In genomic region chr7:126898102-126898990, GRCm38 (mm10) we compare ENCODE assay signal across 7 mouse cellular contexts. TPM values are rescaled to one million over a fixed set of nuclear protein-coding genes. Genes with fewer than 3 reads are reported as not detected.
DNase-seq lines count a peak whose midpoint lies in the region; ATAC-seq lines count a peak whose summit lies in the region.

No protein-coding gene starts in this region.

- H3K4me1 ChIP-seq in intestine, embryonic 15.5 days (replicated peaks), result peaks cover 14% of the 10 kb centered on the region
- peaks cover 22% of the 10 kb centered on the region for H3K4me1 ChIP-seq in midbrain, embryonic 10.5 days

- peak overlapping the region; percentile 75 for H3K9ac ChIP-seq in intestine, embryonic 15.5 days

- H3K4me2 ChIP-seq in intestine, embryonic 15.5 days (replicated peaks), result peak overlapping the region; percentile 81

- peak; percentile 99 for ATAC-seq in intestine, embryonic 15.5 days

- no peaks in the 10 kb centered on the region for H3K27me3 ChIP-seq in intestine, embryonic 15.5 days (replicated peaks)
- H3K27me3 ChIP-seq in midbrain, embryonic 10.5 days (ENCODE audit: low read depth, poor library complexity, severe bottlenecking), result no peaks in the 10 kb centered on the region

- peak; percentile 97 to 99 for DNase-seq in adrenal gland, adult (ENCODE audit: inconsistent age in 2 of 2, low spot score in 1 of 2)
- DNase-seq in embryo, embryonic 10.5 days (ENCODE audit: low spot score), result peak; percentile 95
- peak; percentile 96 for DNase-seq in gastrocnemius, postnatal 25 days
- peak; percentile 96 to 97 for DNase-seq in left cerebral cortex, postnatal 25 days (ENCODE audit: low spot score in 2 of 2)
- peak; percentile 97 for DNase-seq in midbrain, embryonic 10.5 days (ENCODE audit: low spot score)
- peak; percentile 99 for DNase-seq in right cerebral cortex, postnatal 4 days

- H3K27ac ChIP-seq in intestine, embryonic 15.5 days, result peak overlapping the region; percentile 62
- H3K27ac ChIP-seq in midbrain, embryonic 10.5 days (replicated peaks), result peak overlapping the region; percentile 90

- WGBS in intestine, embryonic 15.5 days, result 10% methylated on average over 37 of the region's 37 CpGs
- WGBS in midbrain, embryonic 10.5 days, result 11% methylated on average over 37 of the region's 37 CpGs

- intact Hi-C loops in left cerebral cortex, postnatal 25 days (cut with DNase I), result no loop called here

- H3K4me3 ChIP-seq in intestine, embryonic 15.5 days (replicated peaks), result peak overlapping the region; percentile 70
- H3K4me3 ChIP-seq in midbrain, embryonic 10.5 days, result peak overlapping the region; percentile 78

- no peaks in the 10 kb centered on the region for H3K36me3 ChIP-seq in intestine, embryonic 15.5 days
- peaks cover 25% of the 10 kb centered on the region for H3K36me3 ChIP-seq in midbrain, embryonic 10.5 days

- no peaks in the 10 kb centered on the region for H3K9me3 ChIP-seq in intestine, embryonic 15.5 days
- H3K9me3 ChIP-seq in midbrain, embryonic 10.5 days (replicated peaks), result no peaks in the 10 kb centered on the region

RNA-seq across cellular contexts. Expression of gene Taok2, which starts 13.8 kb away (rescaled TPM):
- 10 to 100 TPM; 20.3 to 26.4 TPM for total RNA-seq in gastrocnemius, postnatal 25 days (2021)
- 30.8 and 31.9 TPM in 2 replicates for polyA plus RNA-seq in intestine, embryonic 15.5 days (2015; fragmentation: Nextera tagmentation; extraction: Ambion mirVana)
- total RNA-seq in left cerebral cortex, postnatal 25 days (2021), result 100 to 1,000 TPM; 149 to 154 TPM
- polyA plus RNA-seq in midbrain, embryonic 10.5 days (2016; fragmentation: Nextera tagmentation; extraction: Ambion mirVana), result 53.2 and 61.1 TPM in 2 replicates

RNA-seq across cellular contexts. Expression of gene Tmem219, which starts 24.4 kb away (rescaled TPM):
- 1 to 10 TPM; 8.2 to 9.1 TPM for total RNA-seq in gastrocnemius, postnatal 25 days (2021)
- 27.8 and 33.3 TPM in 2 replicates for polyA plus RNA-seq in intestine, embryonic 15.5 days (2015; fragmentation: Nextera tagmentation; extraction: Ambion mirVana)
- total RNA-seq in left cerebral cortex, postnatal 25 days (2021), result 10 to 100 TPM; 20.2 to 22.3 TPM
- polyA plus RNA-seq in midbrain, embryonic 10.5 days (2016; fragmentation: Nextera tagmentation; extraction: Ambion mirVana), result 29.4 and 36.1 TPM in 2 replicates

RNA-seq across cellular contexts. Expression of gene Kctd13, which starts 30.3 kb away (rescaled TPM):
- total RNA-seq in gastrocnemius, postnatal 25 days (2021), result 1 to 10 TPM; 1.8 to 2.2 TPM
- 13.6 and 13.9 TPM in 2 replicates for polyA plus RNA-seq in intestine, embryonic 15.5 days (2015; fragmentation: Nextera tagmentation; extraction: Ambion mirVana)
- 100 to 1,000 TPM; 139 TPM for total RNA-seq in left cerebral cortex, postnatal 25 days (2021)
- 20.8 and 26.1 TPM in 2 replicates for polyA plus RNA-seq in midbrain, embryonic 10.5 days (2016; fragmentation: Nextera tagmentation; extraction: Ambion mirVana)

RNA-seq across cellular contexts. Expression of gene Ino80e, which starts 36.2 kb away (rescaled TPM):
- total RNA-seq in gastrocnemius, postnatal 25 days (2021), result 10 to 100 TPM; 11.2 to 11.8 TPM
- 59.1 and 65.9 TPM in 2 replicates for polyA plus RNA-seq in intestine, embryonic 15.5 days (2015; fragmentation: Nextera tagmentation; extraction: Ambion mirVana)
- 10 to 100 TPM; 44.9 to 49.9 TPM for total RNA-seq in left cerebral cortex, postnatal 25 days (2021)
- 105 and 107 TPM in 2 replicates for polyA plus RNA-seq in midbrain, embryonic 10.5 days (2016; fragmentation: Nextera tagmentation; extraction: Ambion mirVana)

RNA-seq across cellular contexts. Expression of gene Hirip3, which starts 36.6 kb away (rescaled TPM):
- 1 to 10 TPM; 4.2 to 5.0 TPM for total RNA-seq in gastrocnemius, postnatal 25 days (2021)
- polyA plus RNA-seq in intestine, embryonic 15.5 days (2015; fragmentation: Nextera tagmentation; extraction: Ambion mirVana), result 23.2 and 25.1 TPM in 2 replicates
- total RNA-seq in left cerebral cortex, postnatal 25 days (2021), result 10 to 100 TPM; 25.5 to 35.0 TPM
- polyA plus RNA-seq in midbrain, embryonic 10.5 days (2016; fragmentation: Nextera tagmentation; extraction: Ambion mirVana), result 50.1 and 50.7 TPM in 2 replicates

Comparison
In these comparisons a context has a peak if more than half of its experiments do, and no peak if none do; other contexts are left out.
1. Peak in every context shown above with its lines: DNase-seq, ATAC-seq, H3K4me3 ChIP-seq and H3K27ac ChIP-seq.
2. RNA of gene Taok2, which starts 13.8 kb away (total RNA-seq): 149 to 154 TPM in left cerebral cortex, postnatal 25 days; 20.3 to 26.4 TPM in gastrocnemius, postnatal 25 days; every median in the first group is over 4 times any median in the second.
3. RNA of gene Kctd13, which starts 30.3 kb away (total RNA-seq): 139 TPM in left cerebral cortex, postnatal 25 days; 1.8 to 2.2 TPM in gastrocnemius, postnatal 25 days; every median in the first group is over 10 times any median in the second.